Mouse (Mus musculus) heart, adult 18-20 months (tissue): Measurements from ENCODE around the gene Mapk8ip3. TPM values are rescaled to one million over a fixed set of nuclear protein-coding genes. Genes with fewer than 3 reads are reported as not detected.
A peak's percentile ranks its signal among the peaks of the same experiment; 100 is the strongest.

Experiments used
- DNase-seq, 2 experiments: peaks; one replicate each; pipeline ENCODE4 v3.0.0; 2021 to 2022; ENCODE audit warnings: mixed read lengths in 1 of 2
- total RNA-seq, 2 experiments: library from RNA; stranded (reverse); gene quantifications; 2 replicates each; pipeline ENCODE4 v1.2.3; 2021

Mapk8ip3 gene
- total RNA-seq, 2 experiments from 2014 or later, result 55.9 to 64.8 TPM

DNA sequence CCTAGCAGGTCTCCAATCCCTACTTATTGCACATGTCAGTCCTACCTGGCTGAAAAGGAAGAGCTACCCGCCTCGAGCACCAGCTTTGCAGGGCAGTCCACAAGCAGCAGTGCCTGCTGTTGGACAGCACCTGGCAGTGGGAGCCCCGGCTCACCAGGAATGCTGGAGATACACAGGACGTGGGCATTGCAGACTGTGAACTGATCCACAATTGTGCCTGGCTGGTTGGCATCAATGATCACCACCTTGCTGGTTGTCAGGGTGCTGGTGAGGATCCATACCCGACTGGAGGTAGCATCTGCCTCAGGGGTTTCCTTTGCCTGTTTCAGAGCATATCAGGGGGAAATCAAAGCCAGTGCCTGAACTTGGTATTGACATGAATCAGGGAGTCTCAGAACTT is 34.7 kb downstream of the Mapk8ip3 start:
- DNase-seq, result no peak

DNA sequence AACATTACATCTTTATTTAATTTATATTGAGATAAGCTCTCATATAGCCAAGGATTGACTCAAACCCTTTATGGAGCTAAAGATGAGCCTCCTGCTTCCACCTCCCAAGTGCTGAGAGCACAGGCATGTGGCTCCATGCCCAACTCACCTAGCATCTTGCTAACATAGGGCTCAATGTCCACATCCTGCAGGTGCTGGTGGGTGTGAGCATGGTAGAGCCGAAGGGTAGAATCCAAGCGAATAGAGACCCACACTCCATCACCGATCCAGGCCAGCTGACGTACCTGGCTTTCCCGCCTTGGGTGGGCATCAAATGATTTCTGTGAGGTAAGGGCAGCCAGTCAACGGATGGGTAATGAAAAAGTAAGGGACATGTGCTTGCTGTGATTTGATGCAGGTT is 36.8 kb downstream of the Mapk8ip3 start:
- DNase-seq, result no peak

DNA sequence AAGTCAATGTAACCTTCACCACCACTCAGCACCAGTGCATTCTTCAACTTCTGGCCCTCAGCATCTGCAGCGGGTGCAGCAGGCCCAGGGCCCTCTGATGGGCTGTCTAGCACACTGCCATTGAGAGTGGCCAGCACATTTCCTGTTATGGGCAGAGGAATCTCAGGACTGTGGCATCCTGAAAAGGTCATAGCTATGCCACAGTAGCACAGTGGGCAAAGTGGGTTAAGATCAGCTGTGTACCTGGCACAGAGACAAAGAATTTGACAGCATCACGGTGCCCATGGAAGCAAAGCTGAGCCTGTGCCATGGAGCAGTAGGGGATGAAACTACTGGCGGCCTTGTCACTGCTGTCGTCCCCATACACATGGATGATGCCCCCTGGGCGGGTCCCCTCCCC is 37.6 kb downstream of the Mapk8ip3 start:
- peak; percentile 62 to 79 for DNase-seq

DNA sequence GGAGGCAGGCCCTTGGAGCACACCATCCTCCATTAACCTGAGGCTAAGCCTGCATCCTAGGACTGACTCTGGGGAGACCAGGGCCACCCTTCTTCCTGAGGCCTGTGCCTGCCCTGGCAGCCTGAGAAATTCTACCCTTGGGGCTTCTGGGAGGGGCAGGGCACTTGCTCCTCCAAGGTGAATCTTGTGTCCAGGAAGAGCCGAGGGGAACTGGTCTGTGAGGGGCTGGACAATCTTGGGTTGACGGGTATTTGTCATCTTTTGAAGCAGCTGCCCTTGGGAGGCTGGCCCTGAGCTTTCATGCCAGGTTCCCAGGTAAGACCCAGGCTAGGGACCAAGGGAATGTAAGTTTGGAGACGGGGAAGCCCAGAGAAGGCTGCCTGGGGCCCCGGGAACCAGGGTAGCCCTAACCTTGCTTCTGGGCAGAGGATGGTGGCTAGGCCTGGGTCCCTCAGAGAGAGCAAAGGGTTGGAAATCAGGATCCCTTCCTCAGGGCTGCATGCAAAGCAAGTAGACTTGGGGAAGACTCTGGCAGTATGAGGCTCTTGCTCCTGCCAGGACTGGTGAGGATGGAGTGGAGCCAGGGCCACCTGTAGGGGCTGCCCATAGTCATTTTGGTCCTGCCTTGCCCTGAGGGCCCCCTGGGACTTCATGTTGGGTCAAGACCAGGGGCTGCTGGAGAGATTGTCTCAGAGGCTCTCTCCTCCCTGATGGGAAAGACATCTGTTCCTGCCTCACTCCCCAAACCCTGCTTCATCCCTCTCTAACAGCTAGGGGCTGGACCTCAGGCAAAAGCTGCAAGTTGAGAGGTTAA is 38.5 kb downstream of the Mapk8ip3 start:
- no peak for DNase-seq

DNA sequence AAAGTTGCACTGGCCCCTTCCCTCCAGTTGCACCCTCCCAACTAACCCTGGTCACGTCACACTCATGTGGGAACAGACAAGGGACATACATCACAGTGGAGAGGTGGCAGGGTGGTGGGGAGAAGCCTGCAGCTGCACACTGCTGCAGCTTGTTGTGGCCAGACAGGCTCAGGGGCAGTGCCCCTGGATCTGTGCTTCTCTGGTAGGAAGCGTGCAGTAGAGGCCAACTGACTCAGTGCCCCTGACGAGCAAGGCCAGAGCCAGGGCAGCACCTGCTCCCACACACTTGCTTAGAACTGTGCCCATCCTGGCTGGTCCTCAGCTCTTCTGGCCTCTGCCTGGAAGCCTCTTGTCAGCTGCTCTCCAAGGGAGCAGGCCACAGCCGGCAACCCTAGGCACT is 39.2 kb downstream of the Mapk8ip3 start:
- DNase-seq, result no peak

DNA sequence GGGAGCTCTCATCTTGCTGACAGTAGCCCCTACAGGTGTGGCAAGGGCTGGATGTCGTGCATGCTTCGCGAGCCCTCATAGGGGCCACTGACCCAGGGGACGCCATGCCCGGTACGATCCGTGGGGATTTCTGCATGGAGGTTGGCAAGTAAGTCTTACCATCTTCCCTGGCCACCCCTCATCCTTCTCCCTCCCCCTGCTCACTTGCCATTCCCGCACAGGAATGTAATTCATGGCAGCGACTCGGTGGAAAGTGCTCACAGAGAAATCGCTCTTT is 39.8 kb downstream of the Mapk8ip3 start:
- no peak for DNase-seq

DNA sequence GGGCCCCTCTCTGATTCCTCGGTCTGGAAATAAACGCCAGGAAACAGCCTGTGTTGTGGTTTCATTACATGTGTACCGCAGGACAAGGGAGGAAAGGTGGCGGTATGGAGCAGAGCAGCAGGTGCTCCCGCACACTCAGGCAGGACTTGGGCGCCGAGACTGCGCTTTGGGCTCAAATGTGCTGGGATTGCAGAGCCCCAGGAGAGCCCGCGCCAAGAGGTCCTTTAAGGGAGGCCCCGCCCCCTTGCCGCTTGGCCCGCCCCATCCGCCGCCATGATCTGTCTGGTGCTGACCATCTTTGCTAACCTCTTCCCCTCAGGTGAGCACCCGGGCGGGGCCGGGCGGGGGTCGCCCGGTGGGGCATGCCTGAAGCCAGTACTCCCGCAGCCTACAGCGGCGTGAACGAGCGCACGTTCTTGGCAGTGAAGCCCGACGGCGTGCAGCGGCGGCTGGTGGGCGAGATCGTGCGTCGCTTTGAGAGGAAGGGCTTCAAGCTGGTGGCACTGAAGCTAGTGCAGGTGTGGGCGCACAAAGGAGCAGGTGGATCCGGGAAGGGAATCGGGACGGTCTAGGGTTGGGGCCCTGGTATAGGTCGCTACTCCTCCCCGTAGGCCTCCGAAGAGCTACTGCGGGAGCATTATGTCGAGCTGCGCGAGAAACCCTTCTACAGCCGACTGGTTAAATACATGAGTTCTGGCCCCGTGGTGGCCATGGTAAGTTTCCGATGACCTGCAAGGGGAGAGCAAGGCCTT is 40.4 kb downstream of the Mapk8ip3 start, which contains the start of gene Nme3:
Nme3 (plus strand) TSS at position 260 of the 752 bp plus-strand sequence.
- peak; percentile 74 to 84 for DNase-seq

DNA sequence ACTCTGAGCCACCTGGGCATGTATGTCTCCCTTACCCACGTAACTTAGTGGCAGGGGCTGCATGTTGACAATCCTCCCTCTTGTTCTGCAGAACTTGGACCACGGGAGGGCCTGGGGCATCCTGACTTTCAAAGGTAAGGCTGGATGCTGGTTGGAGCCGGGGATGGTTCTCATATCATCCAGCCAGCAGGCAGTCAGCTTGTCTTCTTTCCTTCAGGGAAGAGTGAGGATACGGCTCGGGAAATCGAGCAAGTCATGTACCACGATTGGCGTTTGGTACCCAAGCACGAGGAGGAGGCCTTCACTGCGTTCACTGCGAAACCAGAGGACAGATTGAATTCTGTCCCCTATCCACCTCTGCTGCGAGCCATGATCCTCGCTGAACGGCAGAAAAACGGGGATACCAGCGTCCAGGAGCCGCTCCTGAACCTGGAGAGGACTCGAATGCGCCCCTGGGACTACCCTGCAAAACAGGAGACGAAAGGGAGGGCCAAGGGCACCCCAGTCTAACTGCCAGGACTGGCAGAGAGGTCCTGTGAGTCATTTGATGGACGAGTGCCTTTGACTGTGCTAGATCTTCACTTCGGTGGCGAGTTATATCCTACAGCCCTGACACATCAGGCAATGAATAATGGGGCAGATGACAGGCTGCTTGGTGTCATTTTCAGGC is 41.1 kb downstream of the Mapk8ip3 start:
- peak in 1 of 2 experiments; percentile 43 for DNase-seq

DNA sequence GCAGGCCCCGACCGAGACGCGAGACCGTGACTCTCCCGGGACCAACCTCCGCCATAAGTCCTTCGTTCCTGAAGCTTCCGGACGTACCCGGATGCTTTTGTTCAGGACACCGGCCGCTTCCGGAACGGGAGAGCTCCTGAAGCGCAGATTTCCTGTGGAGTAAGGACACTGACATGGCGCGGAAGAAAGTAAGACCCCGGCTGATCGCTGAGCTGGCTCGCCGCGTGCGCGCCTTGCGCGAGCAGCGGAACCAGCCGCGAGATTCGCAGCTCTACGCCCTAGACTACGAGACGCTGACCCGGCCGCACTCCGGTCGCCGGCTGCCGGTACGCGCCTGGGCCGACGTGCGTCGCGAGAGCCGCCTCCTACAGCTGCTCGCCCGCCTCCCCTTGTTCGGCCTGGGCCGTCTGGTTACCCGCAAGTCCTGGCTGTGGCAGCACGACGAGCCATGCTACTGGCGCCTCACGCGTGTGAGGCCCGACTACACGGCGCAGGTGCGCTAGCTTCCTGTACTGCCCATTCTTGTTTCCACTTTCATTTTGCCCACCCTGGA is 41.7 kb downstream of the Mapk8ip3 start, which contains the start of the genes Eme2 and Mrps34:
Eme2 (minus strand) TSS at position 93 of the 553 bp plus-strand sequence.
Mrps34 (plus strand) TSS at position 122 of the 553 bp plus-strand sequence.
- peak; percentile 89 to 91 for DNase-seq

DNA sequence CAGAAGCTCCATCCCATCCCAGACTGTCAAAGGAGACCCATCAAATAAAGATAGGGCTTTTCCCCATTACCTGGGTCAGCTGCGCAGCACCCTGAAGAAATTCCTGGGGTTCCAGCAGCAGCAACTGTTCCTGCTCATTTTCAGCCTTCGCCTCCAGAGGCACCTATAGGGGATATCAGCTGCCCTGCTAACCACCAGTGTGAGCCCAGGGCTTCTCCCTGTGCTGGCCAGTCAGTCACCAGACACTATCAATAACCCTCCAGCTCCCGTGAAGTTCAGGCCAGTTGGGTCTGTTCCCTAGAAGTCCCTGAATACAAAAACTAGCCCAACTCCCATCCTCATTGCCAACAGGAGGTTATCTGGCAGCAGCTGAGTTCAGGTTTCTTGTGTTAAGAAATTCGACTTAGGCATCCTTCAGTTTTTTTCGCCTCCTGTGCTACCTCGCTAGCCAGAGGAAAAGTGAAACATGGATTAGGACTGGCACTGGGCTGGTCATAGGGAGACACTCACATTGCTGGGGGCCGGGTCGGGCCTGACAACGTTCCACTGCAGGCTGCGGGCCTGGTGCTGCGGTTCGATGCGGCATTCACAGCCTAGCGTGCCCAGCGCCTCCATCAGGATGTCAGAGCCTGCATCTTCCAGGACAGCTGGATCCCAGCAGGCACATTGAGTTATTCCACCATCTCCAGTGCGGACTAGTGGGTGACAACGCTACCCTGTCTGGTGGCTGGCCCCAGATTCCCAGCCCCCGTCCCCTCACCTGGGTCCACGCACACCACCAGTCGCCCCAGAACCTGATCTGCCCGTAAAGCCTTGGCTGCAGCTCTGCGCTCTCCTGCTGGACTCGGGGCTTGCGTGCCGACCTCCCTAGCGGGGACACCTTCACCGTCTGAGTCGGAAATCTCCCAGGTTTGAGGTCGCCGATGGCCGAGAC is 42.4 kb downstream of the Mapk8ip3 start:
- no peak for DNase-seq

DNA sequence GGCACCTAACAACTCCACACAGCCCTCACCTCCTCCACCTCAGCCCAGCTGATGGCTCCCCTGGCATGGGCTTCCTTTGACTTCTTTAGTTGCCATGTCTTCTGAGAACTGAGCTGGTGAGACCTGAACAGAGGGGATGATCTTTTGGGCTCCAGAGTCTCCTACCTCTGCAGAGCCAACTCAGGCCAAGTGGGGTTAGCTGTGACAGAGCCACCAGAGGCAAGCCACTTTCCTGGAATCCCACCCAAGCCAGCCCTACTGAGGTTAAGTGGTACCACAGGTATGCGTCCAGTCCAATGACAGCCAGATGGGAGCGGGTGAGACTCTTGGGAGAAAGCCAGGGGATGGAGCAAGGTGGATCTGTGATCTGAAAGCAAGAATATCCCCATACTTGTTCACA is 43.5 kb downstream of the Mapk8ip3 start:
- no peak for DNase-seq

DNA sequence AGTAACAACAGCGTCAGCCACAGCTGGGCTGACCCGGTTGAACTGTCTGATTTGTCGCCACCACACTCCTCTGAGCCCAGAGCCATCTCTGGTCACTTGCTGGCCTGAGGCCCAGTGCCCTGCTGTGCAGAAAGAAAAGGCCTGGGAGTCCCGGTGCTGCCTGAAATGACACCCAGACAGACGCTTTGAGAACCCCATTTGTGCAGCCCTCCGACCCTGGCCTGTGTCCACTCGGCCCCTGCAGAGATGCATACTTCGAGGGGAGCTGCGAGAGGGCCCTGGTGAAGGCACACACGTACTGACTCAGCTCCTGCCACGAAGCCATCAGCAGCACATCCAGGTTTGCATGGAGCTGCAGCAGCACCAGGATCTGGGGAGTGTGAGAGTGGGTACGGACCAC is 44.0 kb downstream of the Mapk8ip3 start:
- DNase-seq, result peak in 1 of 2 experiments; percentile 14

DNA sequence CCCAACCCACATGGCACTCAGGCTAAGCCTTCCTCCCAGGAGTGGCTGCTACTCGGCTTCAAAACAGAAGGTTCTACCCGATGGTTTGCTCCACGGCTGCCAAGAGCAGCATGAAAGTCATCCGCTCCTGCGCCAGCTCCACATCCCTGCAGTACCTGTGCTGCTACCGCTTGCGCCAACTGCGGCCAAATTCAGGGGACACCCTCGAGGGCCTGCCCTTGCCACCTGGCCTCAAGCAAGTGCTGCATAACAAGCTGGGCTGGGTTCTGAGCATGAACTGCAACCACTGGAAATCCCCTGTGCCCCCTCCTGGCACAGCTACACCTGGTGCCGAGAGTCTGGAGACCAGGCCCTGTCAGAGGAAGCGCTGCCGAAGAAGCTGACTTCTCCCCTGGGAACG is 45.5 kb downstream of the Mapk8ip3 start:
- DNase-seq, result no peak

DNA sequence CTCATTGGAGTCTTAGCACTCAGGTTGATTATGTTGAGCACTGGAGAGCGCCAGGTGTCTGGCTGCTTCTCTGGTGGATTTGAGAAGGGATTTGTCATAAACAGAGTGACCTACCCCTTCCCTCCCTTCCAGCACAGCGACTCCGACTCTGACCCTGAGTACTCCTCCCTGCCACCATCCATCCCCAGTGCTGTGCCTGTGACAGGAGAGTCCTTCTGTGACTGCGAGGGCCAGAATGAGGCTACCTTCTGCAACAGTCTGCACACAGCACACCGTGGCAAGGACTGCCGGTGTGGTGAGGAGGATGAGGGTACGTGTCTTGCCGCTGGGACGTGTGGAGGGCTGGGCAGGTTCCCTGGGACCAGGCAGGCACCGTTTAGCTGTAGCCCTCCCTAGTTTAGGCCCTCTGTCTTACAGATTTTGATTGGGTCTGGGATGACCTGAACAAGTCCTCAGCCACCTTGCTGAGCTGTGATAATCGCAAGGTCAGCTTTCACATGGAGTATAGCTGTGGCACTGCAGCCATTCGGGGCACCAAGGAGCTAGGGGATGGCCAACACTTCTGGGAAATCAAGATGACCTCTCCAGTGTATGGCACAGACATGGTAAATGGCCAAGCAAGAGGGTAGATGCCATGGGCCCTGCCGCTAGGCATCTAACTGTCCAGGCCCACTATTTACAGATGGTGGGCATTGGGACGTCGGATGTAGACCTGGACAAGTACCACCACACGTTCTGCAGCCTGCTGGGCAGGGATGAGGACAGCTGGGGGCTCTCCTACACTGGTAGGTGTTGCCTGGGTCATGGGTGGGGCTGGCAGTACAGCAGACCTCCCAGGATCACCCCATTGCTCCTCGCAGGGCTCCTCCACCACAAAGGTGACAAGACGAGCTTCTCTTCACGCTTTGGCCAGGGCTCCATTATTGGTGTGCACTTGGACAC is 46.4 kb downstream of the Mapk8ip3 start:
- DNase-seq, result no peak

DNA sequence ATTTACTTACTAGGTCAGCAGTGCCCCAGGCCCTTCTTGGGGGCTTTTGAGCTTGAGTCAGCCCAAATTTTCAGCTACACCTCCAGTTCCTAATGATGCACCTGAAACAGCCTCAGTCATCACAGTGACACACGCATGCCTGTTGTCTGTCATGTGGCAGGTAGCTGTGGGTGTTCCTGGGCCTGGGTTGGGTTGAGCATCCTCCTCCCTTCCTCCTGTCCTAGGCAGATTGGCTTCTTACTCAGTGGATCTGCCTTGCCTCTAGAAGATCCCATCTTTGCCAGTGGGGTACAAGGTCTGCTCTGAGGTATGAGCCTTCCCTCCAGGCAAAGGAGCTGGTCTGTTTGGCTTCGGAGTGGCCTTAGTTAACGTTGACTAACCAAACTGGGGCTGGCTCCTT is 47.9 kb downstream of the Mapk8ip3 start:
- DNase-seq, result no peak

DNA sequence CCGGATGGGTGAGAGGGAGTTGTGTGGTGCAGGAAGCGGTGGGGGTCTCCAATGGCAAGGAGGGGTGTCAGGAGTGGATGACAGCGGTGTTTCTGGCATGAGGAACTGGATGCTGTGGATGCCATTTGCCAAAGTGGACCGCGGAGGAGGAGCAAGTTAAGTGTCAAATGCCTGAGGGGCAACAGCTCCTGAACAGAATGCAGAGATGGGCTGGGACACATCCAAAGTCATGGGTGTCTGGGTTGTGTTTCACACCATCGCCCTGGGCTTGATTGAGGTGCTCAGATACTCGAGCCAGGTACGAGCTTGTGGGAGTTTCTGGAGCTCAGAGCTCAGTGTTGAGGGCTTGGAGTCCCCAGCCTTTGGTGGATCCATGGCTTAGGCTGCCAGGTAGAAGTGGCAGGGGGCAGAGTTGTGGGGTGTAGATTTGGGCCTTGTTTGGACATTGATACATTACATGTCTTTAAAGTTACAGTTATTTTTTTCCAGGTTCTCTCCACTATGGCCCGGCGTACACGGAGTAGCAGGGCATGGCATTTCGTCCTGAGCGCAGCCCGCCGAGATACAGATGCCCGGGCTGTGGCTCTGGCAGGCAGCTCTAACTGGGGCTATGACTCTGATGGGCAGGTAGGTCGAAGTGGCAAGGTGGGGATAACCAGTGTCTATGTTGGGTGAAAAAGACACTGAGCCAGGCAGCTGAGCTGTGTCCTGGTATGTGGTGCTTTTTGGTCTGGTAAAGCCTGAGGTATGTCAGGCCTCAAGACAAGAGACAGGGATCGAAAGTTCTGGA is 49.3 kb downstream of the Mapk8ip3 start:
- peak in 1 of 2 experiments; percentile 44 for DNase-seq

DNA sequence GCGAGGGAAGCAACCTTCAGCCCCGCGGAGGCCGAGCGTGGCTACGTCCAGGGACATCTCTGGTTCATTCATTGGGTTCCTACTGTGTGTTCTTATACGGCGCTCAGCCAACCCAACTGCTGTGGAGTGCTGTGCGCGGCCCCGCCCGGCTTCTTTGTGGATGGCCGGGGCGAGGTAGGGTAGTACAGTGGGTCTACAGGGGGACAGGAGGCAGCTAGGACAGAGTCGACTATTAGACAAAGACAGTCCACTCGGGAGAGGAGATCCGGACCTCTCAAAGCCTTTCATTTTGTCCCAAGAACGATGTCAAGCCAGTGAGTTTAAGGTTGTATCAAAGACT is 49.9 kb downstream of the Mapk8ip3 start:
- no peak for DNase-seq

DNA sequence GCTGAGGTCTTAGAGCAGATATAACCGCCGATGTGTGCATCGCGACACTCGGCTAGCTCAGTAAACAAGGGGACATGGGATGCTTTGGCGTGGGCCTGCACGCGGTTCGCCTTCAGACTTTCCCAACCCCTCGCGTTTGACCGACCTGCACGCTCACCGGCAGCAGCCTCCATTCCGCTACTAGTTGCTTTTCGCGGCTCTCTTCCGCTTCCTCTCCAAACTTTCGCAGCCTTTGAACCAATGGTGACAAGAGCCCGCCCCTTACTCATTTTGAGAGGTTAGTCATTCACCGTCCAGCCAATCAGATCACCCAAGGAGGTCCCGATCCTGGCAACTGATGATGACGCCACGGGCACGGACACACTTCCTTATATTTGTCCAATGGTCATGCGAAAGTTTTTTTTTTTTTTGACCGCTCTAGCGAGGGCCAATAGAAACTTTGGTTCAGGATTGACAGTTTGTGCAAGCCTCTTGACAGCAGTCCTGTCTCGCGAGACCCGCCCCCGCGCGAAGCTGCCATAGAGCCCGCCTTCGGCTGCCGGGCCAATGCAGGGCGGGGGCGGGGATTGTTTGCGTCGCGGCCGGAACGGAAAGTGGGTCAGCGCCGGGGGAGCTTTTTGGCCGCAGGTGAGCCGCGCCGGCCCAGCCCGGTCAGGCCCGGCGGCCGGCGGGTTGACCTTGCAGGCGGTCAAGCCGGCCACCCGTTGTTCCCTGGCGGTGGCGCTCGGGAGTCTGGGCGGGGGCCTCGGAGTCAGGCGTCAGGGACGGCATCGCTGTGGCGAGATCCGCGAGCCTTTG is 50.4 kb downstream of the Mapk8ip3 start, which contains the start of the genes Nubp2 and Spsb3:
Nubp2 (minus strand) TSS at position 216 of the 798 bp plus-strand sequence.
Spsb3 (plus strand) TSS at position 510 of the 798 bp plus-strand sequence.
- DNase-seq, result peak; percentile 98 to 100
